Mouse (Mus musculus) hindbrain, embryonic 13.5 days (tissue): ENCODE results near the gene Olfr194. TPM values are rescaled to one million over a fixed set of nuclear protein-coding genes. Genes with fewer than 3 reads are reported as not detected.
"Not testable (repeated sequence)": the region's sequence is repeated elsewhere in the genome, so short reads cannot be mapped to it uniquely, and the experiment has no call there.

ENCODE experiments used
- ATAC-seq: fragments of 200-750 bp; cut with Nextera tagmentation; 2 replicates; pipeline ENCODE4 v1.8.0; 2017; ENCODE audit warnings: moderate TSS enrichment; ENCODE audit not compliant: low FRiP score
- H3K27ac ChIP-seq: fragments of 300-500 bp; sonication (generic); 2 replicates; pipeline ENCODE4 v1.5.1; 2015; ENCODE audit warnings: inconsistent platforms, mild to moderate bottlenecking, moderate library complexity
- H3K27me3 ChIP-seq: fragments of 300-500 bp; sonication (generic); 2 replicates; pipeline ENCODE4 v1.6.1; 2015; ENCODE audit warnings: mild to moderate bottlenecking, inconsistent platforms
- H3K36me3 ChIP-seq: fragments of 300-500 bp; sonication (generic); 2 replicates; pipeline ENCODE4 v1.6.1; 2015; ENCODE audit warnings: mild to moderate bottlenecking, inconsistent platforms
- H3K4me1 ChIP-seq: fragments of 300-500 bp; sonication (generic); replicated peaks from 2 replicates; pipeline ENCODE4 v1.6.1; 2015; ENCODE audit warnings: inconsistent platforms
- H3K4me2 ChIP-seq: fragments of 300-500 bp; sonication (generic); 2 replicates; pipeline ENCODE4 v1.6.1; 2015; ENCODE audit warnings: inconsistent platforms, mild to moderate bottlenecking, moderate library complexity
- H3K4me3 ChIP-seq: fragments of 300-500 bp; sonication (generic); 2 replicates; pipeline ENCODE4 v1.5.1; 2015; ENCODE audit warnings: mild to moderate bottlenecking, inconsistent platforms
- H3K9ac ChIP-seq: fragments of 300-500 bp; sonication (generic); 2 replicates; pipeline ENCODE4 v1.6.1; 2015; ENCODE audit warnings: mild to moderate bottlenecking, inconsistent platforms
- H3K9me3 ChIP-seq: fragments of 300-500 bp; sonication (generic); 2 replicates; pipeline ENCODE4 v1.6.1; 2016; ENCODE audit warnings: inconsistent platforms
- WGBS: fragments of 180-500 bp; shearing (Covaris S2); methylation state at CpG from one replicate; pipeline ENCODE4 v1.1.7; 2015; 5-methylcytosine and 5-hydroxymethylcytosine counted together
- polyA plus RNA-seq: library from polyadenylated mRNA; unstranded; fragments of >200 nt; fragmentation: Nextera tagmentation; extraction: Ambion mirVana; gene quantifications from 2 replicates; pipeline ENCODE4 v1.2.1, GENCODE M21; 2015

Olfr194 gene
- polyA plus RNA-seq: not detected in 2 replicates

- H3K9me3 ChIP-seq: no peaks in the 10 kb centered on the region
- no peak within 1 kb of the TSS for H3K27ac ChIP-seq
- no peaks in the 10 kb centered on the region for H3K27me3 ChIP-seq
- H3K4me3 ChIP-seq: no peak within 1 kb of the TSS
- H3K9ac ChIP-seq: no peak within 1 kb of the TSS
- no peaks in the 10 kb centered on the region for H3K4me1 ChIP-seq
- H3K4me2 ChIP-seq: no peak within 1 kb of the TSS
- ATAC-seq: no peak
- H3K36me3 ChIP-seq: no peaks in the 10 kb centered on the region
These were observed at the start of gene Olfr194 for GRCm38 (mm10) chr16:59120969-59121368. TSS of gene Olfr194 (minus strand) at chr16:59121069.

- ATAC-seq: no peak
- no peaks in the 10 kb centered on the region for H3K36me3 ChIP-seq
- H3K9ac ChIP-seq: no peak within 1 kb of the TSS
- no peak within 1 kb of the TSS for H3K4me2 ChIP-seq
- H3K27ac ChIP-seq: no peak within 1 kb of the TSS
- H3K4me3 ChIP-seq: no peak within 1 kb of the TSS
- H3K27me3 ChIP-seq: no peaks in the 10 kb centered on the region
- H3K9me3 ChIP-seq: no peaks in the 10 kb centered on the region
- WGBS: 80% methylated on average over 3 of the region's 3 CpGs
- H3K4me1 ChIP-seq: no peaks in the 10 kb centered on the region
These were observed 49.5 kb upstream of the Olfr194 start, which contains the start of gene Olfr196 for GRCm38 (mm10) chr16:59170354-59170753. TSS of gene Olfr196 (minus strand) at chr16:59170454.

GRCm38 (mm10) chr16:59151996-59152395 lies 31.1 kb upstream of the Olfr194 start:
- Histone ChIP-seq H3K4me2 (no peak overlapping the region), H3K4me3 (no peak overlapping the region), H3K9me3 (no peaks in the 10 kb centered on the region), H3K9ac (no peak overlapping the region), H3K27ac (no peak overlapping the region), H3K4me1 (no peaks in the 10 kb centered on the region), H3K36me3 (no peaks in the 10 kb centered on the region), H3K27me3 (no peaks in the 10 kb centered on the region)
- ATAC-seq: no peak
- WGBS: 93% methylated on average over 2 of the region's 2 CpGs

GRCm38 (mm10) chr16:59146746-59147145 lies 25.9 kb upstream of the Olfr194 start, which contains the start of gene Olfr195:
TSS of gene Olfr195 (plus strand) at chr16:59147046.
- ATAC-seq: no peak
- H3K4me3 ChIP-seq: no peak within 1 kb of the TSS
- no peaks in the 10 kb centered on the region for H3K27me3 ChIP-seq
- H3K4me2 ChIP-seq: no peak within 1 kb of the TSS
- no peaks in the 10 kb centered on the region for H3K4me1 ChIP-seq
- no peaks in the 10 kb centered on the region for H3K36me3 ChIP-seq
- 89% methylated on average over 1 of the region's 1 CpGs for WGBS
- H3K27ac ChIP-seq: no peak within 1 kb of the TSS
- no peaks in the 10 kb centered on the region for H3K9me3 ChIP-seq
- no peak within 1 kb of the TSS for H3K9ac ChIP-seq

GRCm38 (mm10) chr16:59141105-59141504 lies 20.2 kb upstream of the Olfr194 start:
- H3K36me3 ChIP-seq: no peaks in the 10 kb centered on the region
- H3K4me1 ChIP-seq: no peaks in the 10 kb centered on the region
- no peak overlapping the region for H3K4me3 ChIP-seq
- H3K27me3 ChIP-seq: no peaks in the 10 kb centered on the region
- no peak overlapping the region for H3K4me2 ChIP-seq
- H3K9me3 ChIP-seq: no peaks in the 10 kb centered on the region
- no peak overlapping the region for H3K9ac ChIP-seq
- no peak overlapping the region for H3K27ac ChIP-seq
- ATAC-seq: no peak

GRCm38 (mm10) chr16:59130740-59131139 lies 9.9 kb upstream of the Olfr194 start:
- Histone ChIP-seq H3K36me3 (no peaks in the 10 kb centered on the region), H3K9me3 (no peaks in the 10 kb centered on the region), H3K9ac (no peak overlapping the region), H3K4me3 (no peak overlapping the region), H3K4me2 (no peak overlapping the region), H3K4me1 (no peaks in the 10 kb centered on the region), H3K27ac (no peak overlapping the region), H3K27me3 (no peaks in the 10 kb centered on the region)
- no peak for ATAC-seq
- WGBS: 88% methylated on average over 1 of the region's 1 CpGs

- no peak for ATAC-seq
- Histone ChIP-seq H3K36me3 (no peaks in the 10 kb centered on the region), H3K27ac (no peak within 1 kb of the TSS), H3K9ac (no peak within 1 kb of the TSS), H3K4me1 (no peaks in the 10 kb centered on the region), H3K27me3 (no peaks in the 10 kb centered on the region), H3K4me2 (no peak within 1 kb of the TSS), H3K9me3 (no peaks in the 10 kb centered on the region), H3K4me3 (no peak within 1 kb of the TSS)
- 78% methylated on average over 1 of the region's 1 CpGs for WGBS
These were observed 9.1 kb downstream of the Olfr194 start, which contains the start of gene Olfr193 for GRCm38 (mm10) chr16:59111781-59112180. TSS of gene Olfr193 (minus strand) at chr16:59111881.

- not testable (repeated sequence) for H3K4me3 ChIP-seq, H3K36me3 ChIP-seq, H3K27me3 ChIP-seq, ATAC-seq, H3K4me1 ChIP-seq, H3K27ac ChIP-seq, H3K9me3 ChIP-seq, H3K9ac ChIP-seq, H3K4me2 ChIP-seq
- WGBS: 70% methylated on average over 5 of the region's 5 CpGs
These were observed 12.3 kb downstream of the Olfr194 start for GRCm38 (mm10) chr16:59108522-59108921.

- no peak overlapping the region for H3K4me3 ChIP-seq
- ATAC-seq: no peak
- no peak overlapping the region for H3K4me2 ChIP-seq
- H3K9me3 ChIP-seq: no peaks in the 10 kb centered on the region
- H3K4me1 ChIP-seq: no peaks in the 10 kb centered on the region
- no peaks in the 10 kb centered on the region for H3K36me3 ChIP-seq
- no peak overlapping the region for H3K9ac ChIP-seq
- 86% methylated on average over 2 of the region's 2 CpGs for WGBS
- H3K27ac ChIP-seq: no peak overlapping the region
- no peaks in the 10 kb centered on the region for H3K27me3 ChIP-seq
These were observed 15.6 kb downstream of the Olfr194 start for GRCm38 (mm10) chr16:59105312-59105711.

GRCm38 (mm10) chr16:59089722-59090121 lies 31.1 kb downstream of the Olfr194 start, which contains the start of gene Olfr191:
TSS of gene Olfr191 (minus strand) at chr16:59089822.
- H3K4me2 ChIP-seq, H3K4me3 ChIP-seq, H3K27me3 ChIP-seq, H3K36me3 ChIP-seq, H3K27ac ChIP-seq, H3K9ac ChIP-seq, H3K9me3 ChIP-seq, ATAC-seq, H3K4me1 ChIP-seq: not testable (repeated sequence)
- 32% methylated on average over 1 of the region's 1 CpGs for WGBS

- H3K4me2 ChIP-seq, ATAC-seq, H3K27me3 ChIP-seq, H3K4me1 ChIP-seq, H3K36me3 ChIP-seq, H3K9me3 ChIP-seq, H3K9ac ChIP-seq, H3K4me3 ChIP-seq, H3K27ac ChIP-seq: not testable (repeated sequence)
- 92% methylated on average over 2 of the region's 2 CpGs for whole genome bisulfite sequencing
These were observed 39.8 kb downstream of the Olfr194 start for GRCm38 (mm10) chr16:59081113-59081512.

GRCm38 (mm10) chr16:59077905-59078304 lies 43.0 kb downstream of the Olfr194 start, which contains the start of gene Olfr190:
TSS of gene Olfr190 (minus strand) at chr16:59078005.
- Histone ChIP-seq H3K27me3 (no peaks in the 10 kb centered on the region), H3K4me3 (no peak within 1 kb of the TSS)

GRCm38 (mm10) chr16:59073520-59073919 lies 47.3 kb downstream of the Olfr194 start:
- H3K4me2 ChIP-seq: no peak overlapping the region
- 80% methylated on average over 1 of the region's 1 CpGs for WGBS
- no peak overlapping the region for H3K4me3 ChIP-seq
- no peaks in the 10 kb centered on the region for H3K4me1 ChIP-seq
- H3K27ac ChIP-seq: no peak overlapping the region
- no peaks in the 10 kb centered on the region for H3K9me3 ChIP-seq
- H3K27me3 ChIP-seq: no peaks in the 10 kb centered on the region
- ATAC-seq: no peak
- H3K36me3 ChIP-seq: no peaks in the 10 kb centered on the region
- H3K9ac ChIP-seq: no peak overlapping the region

More at GRCm38 (mm10) chr16:59077905-59078304, 43.0 kb downstream of the Olfr194 start, which contains the start of gene Olfr190:
- WGBS: 93% methylated on average over 5 of the region's 5 CpGs
- no peak for ATAC-seq
- Histone ChIP-seq H3K4me2 (no peak within 1 kb of the TSS), H3K27ac (no peak within 1 kb of the TSS), H3K4me1 (no peaks in the 10 kb centered on the region), H3K9ac (no peak within 1 kb of the TSS), H3K36me3 (no peaks in the 10 kb centered on the region), H3K9me3 (no peaks in the 10 kb centered on the region)
